Mouse (Mus musculus) kidney, adult 2 months (tissue): Measurements from ENCODE around the gene Trim6.

Experiments used
- CTCF ChIP-seq: fragments of 200-500 bp; conservative IDR thresholded peaks from 2 replicates; pipeline ENCODE4 v1.5.1; 2011; ENCODE audit warnings: low read depth, mild to moderate bottlenecking, control low read depth, low read length, moderate library complexity, mixed read lengths; ENCODE audit not compliant: insufficient read depth, insufficient read length
- POLR2A ChIP-seq: fragments of 200-500 bp; IDR thresholded peaks from one replicate; pipeline ENCODE4 v1.6.1; 2011; ENCODE audit warnings: low read depth, low read length, control low read depth

DNA sequence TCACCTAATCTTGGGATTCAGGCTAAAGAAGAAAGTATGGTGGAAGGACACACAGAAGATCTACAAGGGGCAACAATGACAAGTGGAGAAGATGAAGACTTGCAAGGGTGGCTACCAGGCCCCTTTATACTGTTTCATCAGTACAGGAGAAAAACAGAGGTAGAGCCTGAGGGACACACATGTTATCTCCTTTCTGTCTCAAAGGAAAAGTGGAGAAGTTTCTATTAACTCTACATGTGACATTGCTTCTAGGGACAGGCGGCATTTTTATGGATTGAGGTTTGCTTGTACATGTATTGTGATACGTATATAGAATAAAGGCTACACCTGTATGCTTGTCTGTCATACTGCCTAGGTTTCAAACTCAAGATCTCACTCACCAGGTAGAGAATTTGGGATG is 35.3 kb upstream of the Trim6 start, which contains the start of gene Olfr648:
- TF ChIP-seq POLR2A = no peak
- no peak for TF ChIP-seq CTCF
